Mouse (Mus musculus): Measurements from ENCODE around the gene Sox15. TPM values are rescaled to one million over a fixed set of nuclear protein-coding genes. Genes with fewer than 3 reads are reported as not detected.

The Sox15 gene
- total RNA-seq, 2 experiments from 2014 or later, result 0.22 TPM; not detected in 1

GRCm38 (mm10) chr11:69633128-69633866 is 21.8 kb upstream of the Sox15 start:
- peak; percentile 12 for ATAC-seq (ENCODE audit: poor library complexity, severe bottlenecking)

GRCm38 (mm10) chr11:69635471-69635870 is 19.6 kb upstream of the Sox15 start:
- no peak for ATAC-seq (ENCODE audit: poor library complexity, severe bottlenecking)

GRCm38 (mm10) chr11:69645860-69646259 is 9.3 kb upstream of the Sox15 start:
- no peak for ATAC-seq (ENCODE audit: poor library complexity, severe bottlenecking)

- no peak for ATAC-seq (ENCODE audit: poor library complexity, severe bottlenecking)
These were observed 1.7 kb upstream of the Sox15 start for GRCm38 (mm10) chr11:69653399-69653798.

GRCm38 (mm10) chr11:69654760-69655159 is 354 bp upstream of the Sox15 start:
- no peak for ATAC-seq (ENCODE audit: poor library complexity, severe bottlenecking)

- ATAC-seq (ENCODE audit: poor library complexity, severe bottlenecking), result no peak
These were observed 946 bp downstream of the Sox15 start for GRCm38 (mm10) chr11:69656065-69656455.

GRCm38 (mm10) chr11:69656617-69657461 is 1.7 kb downstream of the Sox15 start:
- ATAC-seq (ENCODE audit: poor library complexity, severe bottlenecking), result peak; percentile 26; the same call in 1 of the 2 replicates

- no peak for ATAC-seq (ENCODE audit: poor library complexity, severe bottlenecking)
These were observed 2.4 kb downstream of the Sox15 start for GRCm38 (mm10) chr11:69657462-69657881.

GRCm38 (mm10) chr11:69661221-69661881 is 6.2 kb downstream of the Sox15 start:
- ATAC-seq (ENCODE audit: poor library complexity, severe bottlenecking), result no peak

- peak; percentile 78 for ATAC-seq (ENCODE audit: poor library complexity, severe bottlenecking)
These were observed 7.3 kb downstream of the Sox15 start, which contains the start of gene Mpdu1 for GRCm38 (mm10) chr11:69662213-69662966. TSS of gene Mpdu1 (minus strand) at chr11:69662642.

GRCm38 (mm10) chr11:69662967-69663671 is 8.0 kb downstream of the Sox15 start:
- no peak for ATAC-seq (ENCODE audit: poor library complexity, severe bottlenecking)

- ATAC-seq (ENCODE audit: poor library complexity, severe bottlenecking), result no peak
These were observed 8.7 kb downstream of the Sox15 start for GRCm38 (mm10) chr11:69663795-69664194.

GRCm38 (mm10) chr11:69664841-69665240 is 9.7 kb downstream of the Sox15 start:
- ATAC-seq (ENCODE audit: poor library complexity, severe bottlenecking), result no peak

- no peak for ATAC-seq (ENCODE audit: poor library complexity, severe bottlenecking)
These were observed 10.4 kb downstream of the Sox15 start for GRCm38 (mm10) chr11:69665457-69665960.

GRCm38 (mm10) chr11:69665961-69666664 is 11.0 kb downstream of the Sox15 start, which contains the start of gene Cd68:
TSS of gene Cd68 (minus strand) at chr11:69666153.
- ATAC-seq (ENCODE audit: poor library complexity, severe bottlenecking), result peak; percentile 75

GRCm38 (mm10) chr11:69666665-69667005 is 11.5 kb downstream of the Sox15 start:
- ATAC-seq (ENCODE audit: poor library complexity, severe bottlenecking), result no peak

GRCm38 (mm10) chr11:69670786-69671725 is 15.9 kb downstream of the Sox15 start:
- peak; percentile 72 for ATAC-seq (ENCODE audit: poor library complexity, severe bottlenecking)

- ATAC-seq (ENCODE audit: poor library complexity, severe bottlenecking), result peak; percentile 11; the same call in 1 of the 2 replicates
These were observed 16.6 kb downstream of the Sox15 start for GRCm38 (mm10) chr11:69671726-69672124.

All from megakaryocyte, adult 5-6 weeks (primary cell).